Mouse (Mus musculus): ENCODE measurements around the gene Ctrl. TPM values are rescaled to one million over a fixed set of nuclear protein-coding genes. Genes with fewer than 3 reads are reported as not detected.

Ctrl gene
- total and polyA plus RNA-seq, 2 experiments = 2.0 to 59.0 TPM

GRCm38 (mm10) chr8:105969367-105969766 is 35.7 kb upstream of the Ctrl start:
- Histone ChIP-seq H3K36me3 (ENCODE audit: control insufficient read depth, insufficient read depth, low read length) (no peaks in the 10 kb centered on the region), H3K27me3 (ENCODE audit: control insufficient read depth, insufficient read depth, low read length) (no peaks in the 10 kb centered on the region), H3K4me1 (ENCODE audit: control insufficient read depth, insufficient read depth, low read length) (peaks cover 12% of the 10 kb centered on the region), H3K27ac (replicated peaks; ENCODE audit: insufficient read depth, low read depth, low read length) (no peak overlapping the region), H3K9ac (ENCODE audit: low read depth, low read length) (no peak overlapping the region), H3K79me2 (ENCODE audit: control insufficient read depth, insufficient read depth, low read length) (peaks cover 11% of the 10 kb centered on the region; the same call in 1 of the 2 replicates), H3K4me3 (ENCODE audit: insufficient read depth, low read depth, low read length) (no peak overlapping the region)
- no peak for DNase-seq (ENCODE audit: extremely low read depth, low read depth, low spot score)
- TF ChIP-seq CTCF (IDR thresholded peaks at IDR 0.05; ENCODE audit: low read depth, low read length) = no peak
- no peak for TF ChIP-seq POLR2A (IDR thresholded peaks at IDR 0.05; ENCODE audit: extremely low read depth, insufficient read depth, low read length)
- WGBS = 90% methylated on average over 1 of the region's 1 CpGs

GRCm38 (mm10) chr8:105966692-105967311 is 33.1 kb upstream of the Ctrl start:
- Histone ChIP-seq H3K27me3 (ENCODE audit: control insufficient read depth, insufficient read depth, low read length) (no peaks in the 10 kb centered on the region), H3K4me1 (ENCODE audit: control insufficient read depth, insufficient read depth, low read length) (peaks cover 13% of the 10 kb centered on the region), H3K27ac (replicated peaks; ENCODE audit: insufficient read depth, low read depth, low read length) (no peak overlapping the region), H3K4me3 (ENCODE audit: insufficient read depth, low read depth, low read length) (peak overlapping the region; percentile 25), H3K9ac (ENCODE audit: low read depth, low read length) (no peak overlapping the region), H3K79me2 (ENCODE audit: control insufficient read depth, insufficient read depth, low read length) (peaks cover 20% of the 10 kb centered on the region; the same call in 1 of the 2 replicates), H3K36me3 (ENCODE audit: control insufficient read depth, insufficient read depth, low read length) (no peaks in the 10 kb centered on the region)
- WGBS = 45% methylated on average over 19 of the region's 19 CpGs
- no peak for DNase-seq (ENCODE audit: extremely low read depth, low read depth, low spot score)
- no peak for TF ChIP-seq CTCF (IDR thresholded peaks at IDR 0.05; ENCODE audit: low read depth, low read length)
- no peak for TF ChIP-seq POLR2A (IDR thresholded peaks at IDR 0.05; ENCODE audit: extremely low read depth, insufficient read depth, low read length)

GRCm38 (mm10) chr8:105965905-105966341 is 32.3 kb upstream of the Ctrl start, which contains the start of gene Slc12a4:
Slc12a4 (minus strand) TSS chr8:105966097.
- under 1% methylated on average over 46 of the region's 47 CpGs for WGBS
- no peaks in the 10 kb centered on the region for H3K27me3 ChIP-seq (ENCODE audit: control insufficient read depth, insufficient read depth, low read length)
- H3K4me1 ChIP-seq (ENCODE audit: control insufficient read depth, insufficient read depth, low read length) = peaks cover 13% of the 10 kb centered on the region
- no peaks in the 10 kb centered on the region for H3K36me3 ChIP-seq (ENCODE audit: control insufficient read depth, insufficient read depth, low read length)
- peak within 1 kb of the TSS; percentile 94 for H3K9ac ChIP-seq (ENCODE audit: low read depth, low read length)
- H3K79me2 ChIP-seq (ENCODE audit: control insufficient read depth, insufficient read depth, low read length) = peaks cover 20% of the 10 kb centered on the region; the same call in 1 of the 2 replicates
- peak; percentile 20 for DNase-seq (ENCODE audit: extremely low read depth, low read depth, low spot score)
- peak within 1 kb of the TSS; percentile 67 for H3K27ac ChIP-seq (replicated peaks; ENCODE audit: insufficient read depth, low read depth, low read length)
- TF ChIP-seq POLR2A (IDR thresholded peaks at IDR 0.05; ENCODE audit: extremely low read depth, insufficient read depth, low read length) = peak; percentile 72; the same call in 1 of the 2 replicates
- TF ChIP-seq CTCF (IDR thresholded peaks at IDR 0.05; ENCODE audit: low read depth, low read length) = no peak
- H3K4me3 ChIP-seq (ENCODE audit: insufficient read depth, low read depth, low read length) = peak within 1 kb of the TSS; percentile 91

GRCm38 (mm10) chr8:105965266-105965904 is 31.7 kb upstream of the Ctrl start:
- DNase-seq (ENCODE audit: extremely low read depth, low read depth, low spot score) = no peak
- Histone ChIP-seq H3K27me3 (ENCODE audit: control insufficient read depth, insufficient read depth, low read length) (no peaks in the 10 kb centered on the region), H3K36me3 (ENCODE audit: control insufficient read depth, insufficient read depth, low read length) (no peaks in the 10 kb centered on the region), H3K4me1 (ENCODE audit: control insufficient read depth, insufficient read depth, low read length) (peaks cover 13% of the 10 kb centered on the region), H3K9ac (ENCODE audit: low read depth, low read length) (peak overlapping the region; percentile 94), H3K27ac (replicated peaks; ENCODE audit: insufficient read depth, low read depth, low read length) (peak overlapping the region; percentile 67), H3K4me3 (ENCODE audit: insufficient read depth, low read depth, low read length) (peak overlapping the region; percentile 91), H3K79me2 (ENCODE audit: control insufficient read depth, insufficient read depth, low read length) (peaks cover 20% of the 10 kb centered on the region; the same call in 1 of the 2 replicates)
- whole genome bisulfite sequencing = 3% methylated on average over 40 of the region's 40 CpGs
- TF ChIP-seq POLR2A (IDR thresholded peaks at IDR 0.05; ENCODE audit: extremely low read depth, insufficient read depth, low read length) (no peak), CTCF (IDR thresholded peaks at IDR 0.05; ENCODE audit: low read depth, low read length) (no peak)

- Histone ChIP-seq H3K27ac (replicated peaks; ENCODE audit: insufficient read depth, low read depth, low read length) (no peak overlapping the region), H3K27me3 (ENCODE audit: control insufficient read depth, insufficient read depth, low read length) (no peaks in the 10 kb centered on the region), H3K4me3 (ENCODE audit: insufficient read depth, low read depth, low read length) (peak overlapping the region; percentile 91; the same call in 1 of the 2 replicates), H3K36me3 (ENCODE audit: control insufficient read depth, insufficient read depth, low read length) (no peaks in the 10 kb centered on the region), H3K9ac (ENCODE audit: low read depth, low read length) (no peak overlapping the region; the same call in 1 of the 2 replicates), H3K79me2 (ENCODE audit: control insufficient read depth, insufficient read depth, low read length) (peaks cover 20% of the 10 kb centered on the region; the same call in 1 of the 2 replicates), H3K4me1 (ENCODE audit: control insufficient read depth, insufficient read depth, low read length) (peaks cover 13% of the 10 kb centered on the region)
- 53% methylated on average over 12 of the region's 12 CpGs for WGBS
- TF ChIP-seq CTCF (IDR thresholded peaks at IDR 0.05; ENCODE audit: low read depth, low read length) (no peak), POLR2A (IDR thresholded peaks at IDR 0.05; ENCODE audit: extremely low read depth, insufficient read depth, low read length) (no peak)
- DNase-seq (ENCODE audit: extremely low read depth, low read depth, low spot score) = peak; percentile 31
Measured at GRCm38 (mm10) chr8:105964506-105965265, 31.0 kb upstream of the Ctrl start.
